Mouse (Mus musculus) liver, postnatal 0 days (tissue): ENCODE measurements around the gene Gm20388. TPM values are rescaled to one million over a fixed set of nuclear protein-coding genes. Genes with fewer than 3 reads are reported as not detected.

ENCODE experiments used
- ATAC-seq: fragments of 200-750 bp; cut with Nextera tagmentation; 2 replicates; pipeline ENCODE4 v1.8.0; 2017; ENCODE audit warnings: mild to moderate bottlenecking, moderate library complexity
- DNase-seq: peaks from one replicate; pipeline ENCODE4 v3.0.0-alpha.2; 2016
- H3K27ac ChIP-seq: fragments of 300-500 bp; sonication (generic); 2 replicates; pipeline ENCODE4 v1.5.1; 2014; ENCODE audit warnings: antibody characterized with exemption, moderate library complexity, mild to moderate bottlenecking, low read depth
- H3K27me3 ChIP-seq: fragments of 300-500 bp; sonication (generic); 2 replicates; pipeline ENCODE4 v1.6.1; 2014; ENCODE audit warnings: low read length, control low read depth, mixed read lengths; ENCODE audit not compliant: insufficient read depth
- H3K36me3 ChIP-seq: fragments of 300-500 bp; sonication (generic); replicated peaks from 2 replicates; pipeline ENCODE4 v1.6.1; 2014; ENCODE audit warnings: mild to moderate bottlenecking, control low read depth, low read length, moderate library complexity, mixed read lengths; ENCODE audit not compliant: insufficient read depth
- H3K4me1 ChIP-seq: fragments of 300-500 bp; sonication (generic); 2 replicates; pipeline ENCODE4 v1.6.1; 2014; ENCODE audit warnings: antibody characterized with exemption, mild to moderate bottlenecking, control low read depth; ENCODE audit not compliant: insufficient read depth
- H3K4me2 ChIP-seq: fragments of 300-500 bp; sonication (generic); 2 replicates; pipeline ENCODE4 v1.6.1; 2014; ENCODE audit warnings: low read depth, mild to moderate bottlenecking, low read length, moderate library complexity, mixed read lengths
- H3K4me3 ChIP-seq: fragments of 300-500 bp; sonication (generic); 2 replicates; pipeline ENCODE4 v1.5.1; 2014; ENCODE audit warnings: low read depth, low read length
- H3K9ac ChIP-seq: fragments of 300-500 bp; sonication (generic); replicated peaks from 2 replicates; pipeline ENCODE4 v1.6.1; 2014; ENCODE audit warnings: mild to moderate bottlenecking, moderate library complexity
- H3K9me3 ChIP-seq: fragments of 300-500 bp; sonication (generic); 2 replicates; pipeline ENCODE4 v1.6.1; 2016; ENCODE audit warnings: mild to moderate bottlenecking, control low read depth, low read length, mixed read lengths
- CTCF ChIP-seq: sonication (generic); IDR thresholded peaks from 2 replicates; pipeline ENCODE4 v1.5.1; 2016; ENCODE audit warnings: antibody characterized with exemption, low read depth
- EP300 ChIP-seq: IDR thresholded peaks from 2 replicates; pipeline ENCODE4 v1.6.1; 2016; ENCODE audit warnings: antibody characterized with exemption, low read depth, mild to moderate bottlenecking
- WGBS: fragments of 180-500 bp; shearing (Covaris S2); extraction: QIAGEN DNeasy Blood & Tissue Kit; methylation state at CpG from one replicate; pipeline ENCODE4 v1.1.7; 2014; ENCODE audit not compliant: insufficient replicate concordance; 5-methylcytosine and 5-hydroxymethylcytosine counted together
- polyA plus RNA-seq: library from polyadenylated mRNA; unstranded; fragments of >200 nt; fragmentation: Nextera tagmentation; extraction: Ambion mirVana; gene quantifications from 2 replicates; pipeline ENCODE4 v1.2.1, GENCODE M21; 2015

The Gm20388 gene
- polyA plus RNA-seq, 1 experiment from 2014 or later = not detected

- H3K9me3 ChIP-seq = no peaks in the 10 kb centered on the region
- H3K4me1 ChIP-seq = no peaks in the 10 kb centered on the region; the same call in 1 of the 2 replicates
- no peak overlapping the region for H3K4me3 ChIP-seq
- H3K4me2 ChIP-seq = no peak overlapping the region
- no peak overlapping the region for H3K9ac ChIP-seq
- no peaks in the 10 kb centered on the region for H3K27me3 ChIP-seq
- H3K36me3 ChIP-seq = no peaks in the 10 kb centered on the region
- WGBS = 35% methylated on average over 8 of the region's 8 CpGs
- no peak overlapping the region for H3K27ac ChIP-seq
- peak; percentile 83 for ATAC-seq
- DNase-seq = peak; percentile 94
- TF ChIP-seq EP300 (no peak), CTCF (peak; percentile 99)
Measured at GRCm38 (mm10) chr8:122830349-122831061, 2919.9 kb downstream of the Gm20388 start.

- Histone ChIP-seq H3K9me3 (no peaks in the 10 kb centered on the region), H3K27ac (no peak overlapping the region), H3K4me1 (peaks cover 3% of the 10 kb centered on the region; the same call in 1 of the 2 replicates), H3K4me2 (no peak overlapping the region), H3K36me3 (no peaks in the 10 kb centered on the region), H3K27me3 (no peaks in the 10 kb centered on the region), H3K9ac (no peak overlapping the region), H3K4me3 (no peak overlapping the region)
- no peak for DNase-seq
- WGBS = 78% methylated on average over 8 of the region's 8 CpGs
- ATAC-seq = no peak
- TF ChIP-seq CTCF = no peak
- no peak for TF ChIP-seq EP300
Measured at GRCm38 (mm10) chr8:122834416-122834815, 2923.8 kb downstream of the Gm20388 start.

GRCm38 (mm10) chr8:122834971-122835370, 2924.3 kb downstream of the Gm20388 start:
- WGBS = 24% methylated on average over 8 of the region's 8 CpGs
- peak; percentile 86 for DNase-seq
- no peak overlapping the region for H3K9ac ChIP-seq
- H3K27me3 ChIP-seq = no peaks in the 10 kb centered on the region
- no peak overlapping the region for H3K4me3 ChIP-seq
- peak; percentile 58 for ATAC-seq
- no peaks in the 10 kb centered on the region for H3K9me3 ChIP-seq
- H3K4me1 ChIP-seq = peaks cover 3% of the 10 kb centered on the region; the same call in 1 of the 2 replicates
- H3K36me3 ChIP-seq = no peaks in the 10 kb centered on the region
- peak; percentile 91 for TF ChIP-seq CTCF
- no peak for TF ChIP-seq EP300
- no peak overlapping the region for H3K27ac ChIP-seq
- no peak overlapping the region for H3K4me2 ChIP-seq

- H3K9ac ChIP-seq = no peak overlapping the region
- no peak overlapping the region for H3K4me2 ChIP-seq
- no peaks in the 10 kb centered on the region for H3K27me3 ChIP-seq
- no peaks in the 10 kb centered on the region for H3K9me3 ChIP-seq
- ATAC-seq (peak; percentile 4; the same call in 1 of the 2 replicates), DNase-seq (no peak)
- WGBS = 79% methylated on average over 12 of the region's 12 CpGs
- H3K4me3 ChIP-seq = no peak overlapping the region
- H3K4me1 ChIP-seq = 0 out of 2 replicates have a peak, but pooled peaks cover 3% of the 10 kb centered on the region
- no peak overlapping the region for H3K27ac ChIP-seq
- no peaks in the 10 kb centered on the region for H3K36me3 ChIP-seq
- TF ChIP-seq CTCF (no peak), EP300 (no peak)
Measured at GRCm38 (mm10) chr8:122836199-122836598, 2925.6 kb downstream of the Gm20388 start.

GRCm38 (mm10) chr8:122836696-122837095, 2926.1 kb downstream of the Gm20388 start:
- WGBS = 73% methylated on average over 13 of the region's 13 CpGs
- no peak overlapping the region for H3K9ac ChIP-seq
- ATAC-seq (peak; percentile 87), DNase-seq (no peak)
- H3K4me3 ChIP-seq = no peak overlapping the region
- no peaks in the 10 kb centered on the region for H3K27me3 ChIP-seq
- H3K4me2 ChIP-seq = no peak overlapping the region
- H3K36me3 ChIP-seq = no peaks in the 10 kb centered on the region
- TF ChIP-seq CTCF = no peak
- no peak for TF ChIP-seq EP300
- no peaks in the 10 kb centered on the region for H3K9me3 ChIP-seq
- H3K27ac ChIP-seq = no peak overlapping the region
- 0 out of 2 replicates have a peak, but pooled peaks cover 3% of the 10 kb centered on the region for H3K4me1 ChIP-seq

- H3K9me3 ChIP-seq = no peaks in the 10 kb centered on the region
- ATAC-seq = no peak
Measured at GRCm38 (mm10) chr8:122844161-122844560, 2933.5 kb downstream of the Gm20388 start.

More at GRCm38 (mm10) chr8:122844161-122844560, 2933.5 kb downstream of the Gm20388 start:
- Histone ChIP-seq H3K27me3 (0 out of 2 replicates have a peak, but pooled peaks cover 5% of the 10 kb centered on the region), H3K36me3 (no peaks in the 10 kb centered on the region), H3K4me3 (no peak overlapping the region), H3K9ac (no peak overlapping the region), H3K4me1 (peaks cover 2% of the 10 kb centered on the region; the same call in 1 of the 2 replicates), H3K27ac (no peak overlapping the region), H3K4me2 (no peak overlapping the region)
- DNase-seq = no peak
- TF ChIP-seq CTCF = no peak
- no peak for TF ChIP-seq EP300
- 36% methylated on average over 3 of the region's 3 CpGs for WGBS
